Mouse (Mus musculus): ENCODE results near the gene Olfr715.
"Not testable (repeated sequence)": the region's sequence is repeated elsewhere in the genome, so short reads cannot be mapped to it uniquely, and the experiment has no call there.

Olfr715 gene

DNA sequence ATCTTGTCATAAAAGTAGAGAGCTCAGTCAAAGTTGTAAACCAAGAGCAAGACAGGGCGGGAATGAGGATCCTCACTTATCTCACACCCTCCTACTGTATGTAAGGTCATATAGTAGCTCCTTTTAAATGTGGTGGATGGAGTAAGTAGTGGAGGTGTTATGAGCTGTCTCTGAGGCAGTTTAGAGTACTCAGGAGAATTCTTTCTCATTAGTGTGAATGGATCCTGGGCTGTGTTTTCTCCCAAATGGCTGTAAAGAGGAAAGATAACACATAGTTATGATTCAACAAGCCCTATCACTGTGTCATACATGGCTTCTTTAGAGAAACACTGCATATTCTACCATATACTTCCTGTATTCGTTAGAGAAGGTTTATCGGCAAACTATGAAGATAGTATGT, at the start of gene Olfr715:
Gene Olfr715 (minus strand): TSS at position 101 of the 400 bp plus-strand sequence.
- not testable (repeated sequence) for DNase-seq (ENCODE audit: low spot score)

DNA sequence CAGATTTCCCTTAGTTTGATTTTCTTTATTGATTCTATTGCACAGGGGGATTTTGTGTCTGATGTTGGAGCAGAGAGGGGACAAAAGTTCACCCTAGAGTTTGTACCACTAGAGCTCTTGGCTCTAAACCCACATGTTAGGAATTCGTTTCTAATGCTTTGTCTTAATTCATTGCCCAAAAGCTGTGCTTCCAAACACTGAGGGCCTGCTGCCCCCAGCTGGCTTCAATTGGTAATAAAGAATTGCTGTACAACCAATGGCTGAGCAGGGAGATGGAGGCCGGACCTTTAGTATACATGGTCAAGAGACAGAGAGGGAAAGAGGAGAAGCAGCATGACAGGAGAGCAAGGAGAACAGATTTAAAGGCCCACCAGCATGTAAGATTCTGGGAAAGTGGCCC, 49.5 kb upstream of the Olfr715 start:
- DNase-seq (ENCODE audit: low spot score) = peak; percentile 5

DNA sequence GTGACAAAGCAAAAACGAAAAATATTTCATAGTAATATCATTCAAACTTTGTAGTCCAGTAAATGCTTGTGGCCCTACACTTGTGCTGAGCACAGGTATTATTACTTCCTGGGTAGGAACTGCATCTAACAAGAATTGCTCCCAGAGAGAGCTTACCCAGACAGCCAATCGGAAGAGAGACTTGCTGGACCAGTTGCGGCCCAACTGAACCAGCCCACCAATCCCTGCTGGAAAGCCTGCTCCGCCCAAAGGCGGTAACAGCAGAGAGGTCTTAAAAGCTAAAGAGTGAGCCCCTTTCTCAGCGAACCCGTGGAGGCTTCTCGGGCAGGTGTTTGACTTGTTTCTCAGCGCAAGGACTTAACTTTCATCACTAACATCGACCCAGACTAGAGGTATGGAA, 35.8 kb upstream of the Olfr715 start, which contains the start of gene Nlrp14:
Gene Nlrp14 (plus strand): TSS at position 301 of the 400 bp plus-strand sequence.
- DNase-seq (ENCODE audit: low spot score) = no peak

DNA sequence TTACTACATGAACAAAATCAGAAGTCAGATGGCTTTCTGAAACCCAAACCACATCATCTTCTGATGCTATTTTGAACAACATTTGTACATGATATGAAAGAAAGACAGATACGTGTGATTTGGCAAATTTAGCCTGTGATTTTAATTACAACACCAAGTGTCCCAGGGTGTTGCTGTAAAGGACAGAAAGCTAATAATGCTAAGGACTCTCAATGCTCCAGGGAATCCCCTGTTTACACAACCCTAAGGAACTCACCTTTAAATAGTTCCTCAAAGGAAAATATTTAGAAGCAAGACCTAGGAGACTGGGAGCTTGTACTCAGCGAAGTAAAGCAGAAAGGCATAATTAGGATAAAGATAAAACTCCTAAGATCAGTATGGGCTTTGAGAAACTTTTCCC, 7.1 kb upstream of the Olfr715 start, which contains the start of gene Olfr716:
Gene Olfr716 (plus strand): TSS at position 301 of the 400 bp plus-strand sequence.
- not testable (repeated sequence) for DNase-seq (ENCODE audit: low spot score)

DNA sequence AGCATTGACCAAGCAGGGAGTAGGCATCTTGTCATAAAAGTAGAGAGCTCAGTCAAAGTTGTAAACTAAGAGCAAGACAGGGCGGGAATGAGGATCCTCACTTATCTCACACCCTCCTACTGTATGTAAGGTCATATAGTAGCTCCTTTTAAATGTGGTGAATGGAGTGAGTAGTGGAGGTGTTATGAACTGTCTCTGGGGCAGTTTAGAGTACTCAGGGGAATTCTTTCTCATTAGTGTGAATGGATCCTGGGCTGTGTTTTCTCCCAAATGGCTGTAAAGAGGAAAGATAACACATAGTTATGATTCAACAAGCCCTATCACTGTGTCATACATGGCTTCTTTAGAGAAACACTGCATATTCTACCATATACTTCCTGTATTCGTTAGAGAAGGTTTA, 20.6 kb downstream of the Olfr715 start, which contains the start of gene Olfr715b:
Gene Olfr715b (minus strand): TSS at position 101 of the 400 bp plus-strand sequence.
- not testable (repeated sequence) for DNase-seq (ENCODE audit: low spot score)

DNA sequence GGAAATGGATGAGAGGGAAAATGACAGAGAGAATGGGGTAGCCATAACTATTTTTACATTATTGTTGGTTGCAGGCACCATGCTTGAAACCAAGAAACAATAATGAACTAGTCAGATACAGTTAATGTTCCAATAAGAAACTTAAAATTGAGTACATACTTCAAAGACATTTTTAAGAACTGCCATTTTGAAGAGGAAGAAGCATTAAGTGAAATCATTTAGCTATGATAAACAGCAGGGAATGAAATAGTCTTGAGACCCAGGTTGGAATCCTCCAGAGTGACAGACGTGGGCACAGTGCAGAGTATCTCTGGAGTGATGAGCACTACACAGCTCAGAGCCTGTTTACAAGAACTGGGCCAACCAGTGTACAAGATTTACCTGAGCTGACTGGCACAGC, 38.0 kb downstream of the Olfr715 start, which contains the start of gene Olfr17:
Gene Olfr17 (plus strand): TSS at position 301 of the 400 bp plus-strand sequence.
- no peak for DNase-seq (ENCODE audit: low spot score)
